Mouse (Mus musculus) R1 (cell line): ENCODE data around the gene Hint3.

Experiments used
- DNase-seq: peaks from one replicate; pipeline ENCODE4 v3.0.0-alpha.2; 2018; ENCODE audit warnings: low read depth, low spot score

The Hint3 gene

DNA sequence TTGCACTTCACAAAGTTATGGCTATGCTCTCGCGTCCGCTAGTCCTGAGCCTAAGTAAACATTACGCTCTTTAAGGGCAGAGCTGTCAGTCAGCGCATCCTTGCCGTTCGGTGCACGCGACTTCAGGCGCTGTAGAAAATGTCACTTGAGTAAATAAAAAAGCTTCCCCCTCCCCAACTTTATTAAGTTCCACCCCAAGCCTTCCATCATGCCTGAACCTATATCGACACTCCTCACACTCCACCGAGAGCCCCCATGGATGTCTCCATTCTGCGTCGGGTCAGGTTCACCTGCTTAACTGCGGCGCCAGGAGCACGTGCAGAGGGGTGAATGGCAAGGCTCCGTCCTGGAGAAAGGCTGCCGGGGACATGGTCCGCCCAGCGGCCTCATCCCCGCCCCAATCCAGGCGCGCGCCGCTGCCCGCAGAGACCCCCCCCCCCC, 29.3 kb downstream of the Hint3 start:
- peak; percentile 82 for DNase-seq

DNA sequence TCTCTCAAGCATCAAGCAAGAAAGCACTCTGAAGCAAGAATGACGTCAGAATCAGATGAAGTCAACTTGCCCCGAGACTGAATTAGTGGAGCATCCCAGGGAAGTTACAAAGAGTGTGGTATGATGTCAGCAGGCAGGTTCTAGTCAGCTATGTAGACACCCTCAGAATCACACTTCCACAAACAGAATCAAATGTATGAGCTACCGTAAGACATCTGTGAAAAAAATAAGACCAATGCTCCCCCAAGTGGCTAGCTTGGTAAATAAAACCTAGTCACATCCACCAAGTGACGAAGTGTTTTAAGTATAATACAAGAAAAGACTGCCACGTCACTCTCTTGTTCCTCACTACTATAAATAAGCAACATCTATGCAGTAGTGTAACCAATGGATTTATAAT, 42.4 kb downstream of the Hint3 start:
- peak; percentile 25 for DNase-seq

- DNase-seq: no peak
Measured at GRCm38 (mm10) chr10:30585691-30586090, 43.7 kb downstream of the Hint3 start.

DNA sequence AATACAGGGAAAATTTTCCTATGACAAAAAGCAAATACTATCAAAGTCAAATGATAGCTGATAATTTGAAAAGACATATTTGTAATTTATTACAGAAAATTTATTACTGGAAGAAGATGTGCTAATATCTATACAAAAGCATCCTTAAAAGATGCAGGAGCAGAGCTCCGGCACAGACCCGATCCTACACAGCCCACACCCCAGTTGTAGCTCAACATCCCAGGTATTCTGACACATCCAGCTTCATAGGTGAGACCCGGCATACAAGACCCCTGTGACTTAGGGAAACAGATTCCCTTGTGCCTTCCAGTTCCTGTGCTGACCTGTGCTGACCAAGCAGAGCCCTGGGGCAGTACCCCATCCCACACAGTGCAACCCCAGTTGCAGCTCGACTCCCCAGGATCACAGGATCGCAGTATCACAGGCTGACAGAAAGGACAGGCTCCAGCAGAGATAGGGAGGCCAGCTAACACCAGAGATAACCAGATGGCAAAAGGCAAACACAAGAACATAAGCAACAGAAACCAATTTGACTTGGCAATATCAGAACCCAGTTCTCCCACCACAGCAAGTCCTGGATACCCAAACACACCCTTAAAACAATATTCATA, 51.7 kb downstream of the Hint3 start:
- DNase-seq: no peak

GRCm38 (mm10) chr10:30566364-30566763, 63.1 kb downstream of the Hint3 start:
- DNase-seq: no peak

DNA sequence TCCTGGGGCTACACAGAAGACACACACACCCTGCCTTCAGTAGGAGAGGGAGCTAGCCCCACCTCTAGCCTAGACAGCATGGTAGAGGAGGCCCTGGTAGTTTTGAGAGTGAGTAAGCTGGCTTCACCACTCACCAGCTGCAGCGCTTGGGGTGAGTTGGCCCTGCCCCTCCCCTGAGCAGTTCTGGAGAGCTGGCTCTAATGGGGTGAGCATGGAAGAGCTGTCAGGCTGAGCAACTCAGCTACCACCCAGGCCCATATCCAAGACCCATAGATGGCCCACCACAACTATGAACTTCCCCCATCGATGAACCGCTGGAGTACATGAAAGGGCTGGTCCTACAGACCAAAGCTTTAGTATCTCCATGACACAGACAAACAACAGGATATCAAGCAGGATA, 64.8 kb downstream of the Hint3 start:
- no peak for DNase-seq
